Mouse (Mus musculus) heart, adult 2 months (tissue): ENCODE results near the gene Lax1. TPM values are rescaled to one million over a fixed set of nuclear protein-coding genes. Genes with fewer than 3 reads are reported as not detected.

Experiments
- DNase-seq, 2 experiments: peaks; one replicate each; pipeline ENCODE4 v3.0.0; 2021
- H3K27ac ChIP-seq: fragments of 200-600 bp; 2 replicates; pipeline ENCODE4 v1.8.1; 2022
- H3K27me3 ChIP-seq: fragments of 200-500 bp; 2 replicates; pipeline ENCODE4 v1.6.1; 2012; ENCODE audit warnings: mild to moderate bottlenecking, low read length, inconsistent platforms, mixed read lengths; ENCODE audit not compliant: control insufficient read depth, insufficient read depth
- H3K36me3 ChIP-seq: fragments of 200-500 bp; 2 replicates; pipeline ENCODE4 v1.6.1; 2012; ENCODE audit warnings: low read length, inconsistent platforms; ENCODE audit not compliant: control insufficient read depth, insufficient read depth
- H3K4me1 ChIP-seq: fragments of 200-500 bp; 2 replicates; pipeline ENCODE4 v1.6.1; 2011; ENCODE audit warnings: low read length; ENCODE audit not compliant: control insufficient read depth, insufficient read depth
- H3K4me3 ChIP-seq: fragments of 200-600 bp; 2 replicates; pipeline ENCODE4 v1.8.1; 2022
- H3K79me2 ChIP-seq: fragments of 200-500 bp; replicated peaks from 2 replicates; pipeline ENCODE4 v1.6.1; 2012; ENCODE audit warnings: mild to moderate bottlenecking, inconsistent platforms, low read length, moderate library complexity, mixed read lengths; ENCODE audit not compliant: control insufficient read depth, insufficient read depth
- H3K9ac ChIP-seq: fragments of 200-500 bp; 2 replicates; pipeline ENCODE4 v1.6.1; 2012; ENCODE audit warnings: low read depth, mild to moderate bottlenecking, control low read depth, inconsistent platforms, low read length, mixed read lengths
- CTCF ChIP-seq: fragments of 200-600 bp; IDR thresholded peaks from 2 replicates; pipeline ENCODE4 v1.8.1; 2022; ENCODE audit warnings: antibody characterized with exemption, mild to moderate bottlenecking, moderate library complexity
- EP300 ChIP-seq: fragments of 200-500 bp; IDR thresholded peaks from 2 replicates; pipeline ENCODE4 v1.6.1; 2011; ENCODE audit warnings: low read depth, low read length, control low read depth; ENCODE audit not compliant: insufficient read depth
- POLR2A ChIP-seq: fragments of 200-500 bp; IDR thresholded peaks from 2 replicates; pipeline ENCODE4 v1.6.1; 2011; ENCODE audit warnings: mild to moderate bottlenecking, low read depth, low read length, control low read depth; ENCODE audit not compliant: insufficient read depth
- WGBS: fragments of 180-500 bp; shearing (Covaris S2); methylation state at CpG from one replicate; pipeline ENCODE4 v1.1.7; 2018; 5-methylcytosine and 5-hydroxymethylcytosine counted together
- intact Hi-C: fragments of 180-260 bp; cut with DNase I; formaldehyde crosslinking; loops from one replicate; pipeline ENCODE4 v1.15.1; 2025
- long read RNA-seq: library from polyadenylated mRNA; stranded (forward); transcript quantifications from one replicate; pipeline ENCODE4 v2.0.0, GENCODE M21; 2021
- polyA plus RNA-seq: library from polyadenylated mRNA; depleted of rRNA; stranded (reverse); fragments of >200 nt; gene quantifications from 2 replicates; pipeline ENCODE4 v1.2.3, GENCODE M21; 2012; rRNA removed
- total RNA-seq, 2 experiments: library from RNA; stranded (reverse); gene quantifications; 2 replicates each; pipeline ENCODE4 v1.2.3; 2021

Lax1 gene
- total RNA-seq (under 1 TPM; 0.36 to 0.73 TPM), polyA plus RNA-seq (0.45 and 0.47 TPM in 2 replicates)
- long read RNA-seq = 0 reads

DNA sequence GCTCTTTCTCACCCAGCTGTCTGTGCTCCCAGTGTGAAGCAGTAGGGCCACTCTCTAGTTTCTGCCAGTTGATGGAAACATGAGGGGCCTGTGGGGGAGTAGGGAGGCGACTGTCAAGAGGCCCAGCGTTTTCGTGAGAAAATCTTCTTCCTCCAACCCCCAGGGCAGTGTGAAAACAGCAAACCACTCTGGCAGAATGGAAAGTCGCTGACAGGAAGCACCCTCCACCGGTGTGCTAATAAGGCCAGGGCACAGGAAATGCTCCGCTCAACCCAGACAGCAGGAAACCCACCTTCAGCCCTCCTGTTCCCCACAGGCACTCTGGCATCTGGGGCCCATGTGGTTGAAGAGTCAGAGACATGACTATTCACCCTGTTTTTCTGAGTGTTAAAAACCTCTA is at the start of gene Lax1:
Lax1 (minus strand) TSS at position 212 of the 400 bp plus-strand sequence.
- H3K4me3 ChIP-seq = no peak within 1 kb of the TSS
- H3K4me1 ChIP-seq = peaks cover 8% of the 10 kb centered on the region
- peak in 1 of 2 experiments; percentile 40 for DNase-seq
- H3K9ac ChIP-seq = no peak within 1 kb of the TSS
- TF ChIP-seq CTCF = no peak
- TF ChIP-seq POLR2A = no peak
- TF ChIP-seq EP300 = no peak
- no peaks in the 10 kb centered on the region for H3K79me2 ChIP-seq
- intact Hi-C loops = no loop called here
- 27% methylated on average over 6 of the region's 6 CpGs for WGBS
- H3K27ac ChIP-seq = no peak within 1 kb of the TSS
- no peaks in the 10 kb centered on the region for H3K27me3 ChIP-seq
- peaks cover 2% of the 10 kb centered on the region; the same call in 1 of the 2 replicates for H3K36me3 ChIP-seq

- TF ChIP-seq POLR2A (no peak), EP300 (no peak), CTCF (no peak)
- 67% methylated on average over 7 of the region's 7 CpGs for WGBS
- intact Hi-C loops = loop anchor here (1.0 to 10.0 kb wide), 3 partner anchors 160 to 368 kb away; no protein-coding TSS in a partner anchor
These were observed 46.8 kb upstream of the Lax1 start for GRCm38 (mm10) chr1:133736664-133737063.

GRCm38 (mm10) chr1:133735995-133736652 is 46.2 kb upstream of the Lax1 start:
- H3K27me3 ChIP-seq = no peaks in the 10 kb centered on the region
- intact Hi-C loops = loop anchor here (1.0 to 10.0 kb wide), 3 partner anchors 160 to 369 kb away; no protein-coding TSS in a partner anchor
- DNase-seq = peak; percentile 47 to 63

More at GRCm38 (mm10) chr1:133736664-133737063, 46.8 kb upstream of the Lax1 start:
- Histone ChIP-seq H3K9ac (no peak overlapping the region), H3K79me2 (no peaks in the 10 kb centered on the region), H3K4me3 (no peak overlapping the region), H3K36me3 (no peaks in the 10 kb centered on the region), H3K27ac (no peak overlapping the region), H3K4me1 (peaks cover 2% of the 10 kb centered on the region), H3K27me3 (no peaks in the 10 kb centered on the region)
- no peak for DNase-seq

DNA sequence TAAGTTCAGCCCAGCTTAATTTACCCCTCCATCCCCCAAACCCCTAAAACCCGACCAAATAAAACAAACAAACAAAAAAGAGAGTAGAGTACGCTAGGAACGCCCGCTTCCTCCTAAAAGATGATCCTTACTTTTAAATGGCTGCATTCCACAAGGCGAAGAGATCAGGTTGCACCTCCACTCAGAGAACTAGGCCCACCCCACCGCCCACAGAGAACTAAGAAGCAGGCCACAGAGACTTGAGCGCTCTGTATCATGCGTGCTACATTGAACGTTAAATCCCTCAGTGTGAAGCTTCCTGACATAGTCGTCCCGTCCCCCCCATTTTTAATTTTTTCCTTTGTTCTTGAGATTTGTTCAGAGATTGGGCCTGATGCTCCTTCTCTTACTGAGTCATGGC is 42.9 kb upstream of the Lax1 start:
- Histone ChIP-seq H3K9ac (no peak overlapping the region), H3K27ac (no peak overlapping the region), H3K36me3 (no peaks in the 10 kb centered on the region), H3K79me2 (no peaks in the 10 kb centered on the region), H3K4me3 (no peak overlapping the region), H3K4me1 (no peaks in the 10 kb centered on the region), H3K27me3 (no peaks in the 10 kb centered on the region)
- DNase-seq = no peak
- 92% methylated on average over 11 of the region's 11 CpGs for WGBS
- intact Hi-C loops = loop anchor here (10.0 kb wide), 1 partner anchor 372 kb away; no protein-coding TSS in a partner anchor
- no peak for TF ChIP-seq CTCF
- TF ChIP-seq EP300 = no peak
- no peak for TF ChIP-seq POLR2A

More at GRCm38 (mm10) chr1:133735995-133736652, 46.2 kb upstream of the Lax1 start:
- Histone ChIP-seq H3K36me3 (no peaks in the 10 kb centered on the region), H3K4me3 (no peak overlapping the region), H3K79me2 (no peaks in the 10 kb centered on the region), H3K9ac (no peak overlapping the region), H3K27ac (no peak overlapping the region), H3K4me1 (no peaks in the 10 kb centered on the region; the same call in 1 of the 2 replicates)
- 41% methylated on average over 17 of the region's 17 CpGs for WGBS
- TF ChIP-seq POLR2A (no peak), EP300 (peak; percentile 86), CTCF (peak; percentile 94)

DNA sequence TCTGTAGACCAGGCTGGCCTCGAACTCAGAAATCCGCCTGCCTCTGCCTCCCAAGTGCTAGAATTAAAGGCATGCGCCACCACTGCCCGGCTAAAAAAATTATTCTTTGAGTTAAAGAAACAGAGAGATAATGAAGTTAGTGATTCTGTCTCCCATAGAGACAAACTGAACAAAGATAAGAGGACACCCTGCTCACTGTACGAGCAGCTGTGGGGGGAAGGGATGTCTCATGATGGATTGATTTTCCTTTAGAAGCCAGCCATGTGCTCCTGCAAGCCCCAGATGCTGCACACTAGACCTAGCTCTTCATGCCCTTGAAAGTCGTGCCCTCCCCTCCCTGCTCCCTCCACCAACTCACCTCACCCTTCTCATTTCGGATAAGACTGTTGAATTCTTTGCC is 38.4 kb upstream of the Lax1 start:
- DNase-seq = no peak
- Histone ChIP-seq H3K9ac (no peak overlapping the region), H3K4me1 (no peaks in the 10 kb centered on the region), H3K79me2 (no peaks in the 10 kb centered on the region), H3K36me3 (no peaks in the 10 kb centered on the region), H3K27me3 (no peaks in the 10 kb centered on the region), H3K4me3 (no peak overlapping the region), H3K27ac (no peak overlapping the region)
- TF ChIP-seq CTCF = no peak
- no peak for TF ChIP-seq POLR2A
- TF ChIP-seq EP300 = no peak
- intact Hi-C loops = no loop called here
- 85% methylated on average over 7 of the region's 7 CpGs for WGBS

GRCm38 (mm10) chr1:133720342-133720741 is 30.4 kb upstream of the Lax1 start:
- H3K36me3 ChIP-seq = no peaks in the 10 kb centered on the region

More at GRCm38 (mm10) chr1:133720342-133720741, 30.4 kb upstream of the Lax1 start:
- Histone ChIP-seq H3K4me1 (no peaks in the 10 kb centered on the region), H3K27me3 (no peaks in the 10 kb centered on the region), H3K4me3 (no peak overlapping the region), H3K27ac (no peak overlapping the region), H3K9ac (no peak overlapping the region), H3K79me2 (no peaks in the 10 kb centered on the region)
- no peak for TF ChIP-seq CTCF
- no peak for TF ChIP-seq POLR2A
- no peak for TF ChIP-seq EP300
- 87% methylated on average over 7 of the region's 7 CpGs for WGBS
- no peak for DNase-seq
- intact Hi-C loops = no loop called here
